Mouse (Mus musculus): Measurements from ENCODE around the gene Sdhaf4. TPM values are rescaled to one million over a fixed set of nuclear protein-coding genes. Genes with fewer than 3 reads are reported as not detected.

Gene Sdhaf4
- polyA plus RNA-seq (2021; fragmentation: Nextera tagmentation) = 175 and 196 TPM in 2 replicates
- long read RNA-seq, experiment 1, transcript Sdhaf4-201 (3 exons, 683 nt) = major isoform, 108 of 109 reads
- long read RNA-seq, experiment 1, partial matches to known transcripts = 0 of 109 reads
- long read RNA-seq, experiment 1, other reads (novel, unspliced or antisense) = 1 of 109 reads
- long read RNA-seq, experiment 2, transcript Sdhaf4-201 (3 exons, 683 nt) = major isoform, 36 of 37 reads
- long read RNA-seq, experiment 2, partial matches to known transcripts = 0 of 37 reads
- long read RNA-seq, experiment 2, other reads (novel, unspliced or antisense) = 1 of 37 reads

DNA sequence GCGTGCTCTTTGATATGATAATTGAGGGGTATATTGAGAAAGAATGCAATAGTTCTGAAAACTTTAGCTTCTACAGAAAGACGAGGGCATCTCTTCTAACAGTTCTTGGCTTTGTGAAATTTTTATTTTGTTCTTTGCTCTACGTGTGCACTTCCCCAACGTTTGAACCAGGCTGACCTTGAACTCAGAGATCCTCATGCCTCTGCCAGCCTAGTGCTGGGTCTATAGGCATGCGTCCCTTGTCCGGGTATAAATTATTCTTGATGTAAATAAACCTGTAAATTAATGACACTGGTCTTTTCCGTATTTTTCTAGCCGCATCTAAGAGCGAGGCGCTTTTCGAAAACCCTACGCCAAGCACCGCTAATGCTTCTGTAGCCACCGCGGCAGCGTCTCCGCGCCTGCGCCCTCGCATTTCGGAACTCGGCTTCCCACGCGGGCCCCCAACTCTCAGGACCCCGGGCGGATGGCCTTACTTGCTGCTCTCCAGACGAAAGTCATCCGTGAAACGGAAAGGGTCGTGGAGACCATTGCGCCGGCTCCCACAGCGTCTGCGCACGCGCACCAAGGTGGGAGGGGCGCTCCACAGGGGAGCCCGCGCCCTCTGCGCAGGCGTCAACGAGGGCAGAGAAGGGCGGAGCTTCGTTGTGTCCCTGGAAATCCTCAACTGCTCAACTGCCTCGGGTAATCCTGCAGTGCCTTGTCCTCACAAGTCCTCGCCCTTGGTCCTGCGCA, at the start of gene Sdhaf4:
Gene Sdhaf4 (minus strand): TSS at position 587 of the 735 bp plus-strand sequence.

Other genes starting within 250 kb of the Sdhaf4 start
- gene B3gat2, start 243.9 kb downstream of the Sdhaf4 start, polyA plus RNA-seq (2021; fragmentation: Nextera tagmentation) = 3.5 and 6.2 TPM in 2 replicates
- gene Smap1, start 83.3 kb downstream of the Sdhaf4 start, polyA plus RNA-seq (2021; fragmentation: Nextera tagmentation) = 27.4 and 52.2 TPM in 2 replicates
- 3.9 and 6.0 TPM in 2 replicates for gene Fam135a, start 94.7 kb upstream of the Sdhaf4 start, polyA plus RNA-seq (2021; fragmentation: Nextera tagmentation)
- gene Col9a1, start 172.0 kb upstream of the Sdhaf4 start, polyA plus RNA-seq (2021; fragmentation: Nextera tagmentation) = 0.09 and 0.10 TPM in 2 replicates

Data from layer of hippocampus, adult 6 months (tissue).